Mouse (Mus musculus) kidney, adult 2 months (tissue): ENCODE data around the gene Fam163b.

Source experiments
- CTCF ChIP-seq: fragments of 200-500 bp; conservative IDR thresholded peaks from 2 replicates; pipeline ENCODE4 v1.5.1; 2011; ENCODE audit warnings: low read depth, mild to moderate bottlenecking, control low read depth, low read length, moderate library complexity, mixed read lengths; ENCODE audit not compliant: insufficient read depth, insufficient read length
- POLR2A ChIP-seq: fragments of 200-500 bp; IDR thresholded peaks from one replicate; pipeline ENCODE4 v1.6.1; 2011; ENCODE audit warnings: low read depth, low read length, control low read depth

DNA sequence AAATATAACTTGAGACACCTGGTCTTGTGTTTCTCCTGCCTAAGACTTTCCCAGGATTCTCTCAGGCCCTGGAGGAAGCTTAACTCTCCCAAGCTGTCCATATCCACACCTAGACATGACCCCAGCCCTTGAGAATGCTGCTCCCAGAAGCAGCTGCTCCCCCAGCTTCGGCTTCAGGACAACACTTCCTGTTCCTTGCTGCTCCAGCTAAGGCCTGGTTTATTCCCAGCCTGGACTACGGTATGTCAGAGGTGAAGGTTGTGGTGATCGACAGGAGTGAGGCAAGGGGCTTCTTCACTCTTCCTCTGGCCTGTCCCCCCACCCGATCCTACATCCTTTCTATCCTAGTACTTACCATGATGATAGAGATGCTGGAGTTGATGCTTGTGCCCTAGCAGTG is 68.9 kb downstream of the Fam163b start:
- no peak for TF ChIP-seq POLR2A
- no peak for TF ChIP-seq CTCF
